Mouse (Mus musculus) urinary bladder, postnatal 14 days (tissue): Measurements from ENCODE around the gene Galp.
"Not testable (repeated sequence)": the region's sequence is repeated elsewhere in the genome, so short reads cannot be mapped to it uniquely, and the experiment has no call there.

Experiments used
- DNase-seq: peaks from one replicate; pipeline ENCODE4 v3.0.0; 2021; ENCODE audit warnings: low spot score

Galp gene

DNA sequence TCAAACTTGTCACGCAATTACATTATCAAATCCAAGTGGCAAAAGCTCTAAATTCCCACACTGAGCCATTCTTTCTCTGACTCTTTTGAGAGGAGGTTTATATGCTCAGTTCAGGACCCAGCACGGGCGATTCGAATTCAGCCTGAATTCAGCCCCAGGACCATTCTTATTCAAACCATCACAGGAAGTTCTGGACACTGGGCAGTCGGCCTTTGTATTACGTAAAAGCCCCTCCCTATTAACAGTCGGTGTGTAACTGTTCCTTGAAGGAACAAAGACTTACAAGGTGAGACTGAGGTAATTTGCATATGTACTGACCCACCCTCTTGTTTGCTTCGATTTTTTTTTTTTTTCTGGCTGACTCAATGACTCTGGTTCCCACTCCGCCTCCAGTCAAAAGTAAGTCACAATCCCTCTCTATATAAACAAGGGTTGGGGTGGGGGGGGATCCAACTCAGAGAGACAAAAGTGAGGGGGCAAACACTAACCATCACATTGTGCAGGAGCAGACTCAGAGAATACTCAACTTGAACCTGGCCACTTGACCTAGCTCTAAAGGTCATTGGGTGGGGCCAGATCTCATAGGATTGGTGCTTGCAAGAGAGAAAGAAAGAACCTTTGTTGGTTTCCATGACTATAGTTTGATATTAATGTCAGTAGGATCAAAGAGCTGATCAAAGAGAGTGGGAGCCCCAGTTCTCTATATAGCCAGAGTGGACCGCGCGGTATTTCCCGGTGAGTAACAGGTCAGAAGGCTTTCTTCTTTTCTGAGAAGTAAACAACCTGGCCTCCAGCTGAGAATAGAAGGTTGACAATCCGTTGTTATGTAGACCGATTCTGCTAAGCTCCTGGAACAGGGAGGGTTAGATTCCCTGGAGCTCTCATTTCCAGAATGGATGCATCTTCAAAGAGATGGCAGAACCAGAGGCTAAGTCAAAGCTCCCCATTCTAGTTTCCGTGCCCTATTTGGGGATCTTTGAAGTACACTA, 61.6 kb downstream of the Galp start:
- DNase-seq: no peak

DNA sequence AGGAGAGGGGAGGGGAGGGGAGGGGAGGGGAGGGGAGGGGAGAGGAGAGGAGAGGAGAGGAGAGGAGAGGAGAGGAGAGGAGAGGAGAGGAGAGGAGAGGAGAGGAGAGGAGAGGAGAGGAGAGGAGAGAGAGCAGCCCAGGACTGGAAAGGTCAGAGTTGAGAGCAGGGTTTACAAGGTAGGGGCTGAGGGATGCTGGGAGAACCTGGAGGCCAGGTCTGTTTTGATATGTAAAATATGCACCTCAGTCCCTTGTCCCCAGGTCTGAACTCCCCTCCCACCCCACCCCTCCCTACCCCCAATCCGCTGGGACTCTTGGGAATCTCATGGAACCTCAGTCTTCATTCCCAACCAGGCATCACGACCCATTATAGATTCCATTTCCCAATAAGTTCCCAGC, 63.1 kb downstream of the Galp start:
- not testable (repeated sequence) for DNase-seq

DNA sequence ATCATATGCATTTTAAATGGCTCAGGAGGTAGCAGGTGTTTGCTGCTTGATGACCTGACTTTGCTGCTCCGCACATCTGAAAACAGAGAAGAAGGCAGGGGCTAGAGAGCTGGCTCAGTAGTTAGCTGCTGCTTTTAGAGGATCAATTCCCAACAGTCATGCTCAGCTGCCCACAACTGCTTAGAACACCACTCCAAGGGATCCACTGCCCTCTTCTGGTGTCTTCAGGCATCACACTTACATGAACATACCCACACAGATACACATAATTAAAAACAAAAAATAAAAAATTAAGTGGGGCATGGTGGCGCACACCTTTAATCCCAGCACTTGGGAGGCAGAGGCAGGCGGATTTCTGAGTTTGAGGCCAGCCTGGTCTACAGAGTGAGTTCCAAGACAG, 65.2 kb downstream of the Galp start:
- no peak for DNase-seq

DNA sequence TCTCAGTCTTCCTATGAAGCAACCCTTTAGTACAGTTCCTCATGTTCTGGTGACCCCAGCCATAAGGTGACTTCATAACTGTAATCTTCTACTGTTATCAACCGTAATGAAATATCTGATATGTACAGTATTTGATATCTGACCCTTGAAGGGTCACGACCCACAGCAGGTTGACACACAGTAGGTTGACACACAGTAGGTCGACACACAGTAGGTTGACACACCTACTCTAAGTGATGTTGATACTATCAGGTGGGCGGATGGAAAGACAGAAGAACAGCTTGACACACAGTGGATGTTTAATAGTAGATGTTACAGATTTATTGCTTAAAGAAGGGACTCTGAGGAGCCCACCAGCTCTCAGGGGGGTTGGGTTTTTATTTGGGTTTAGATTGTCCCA, 66.1 kb downstream of the Galp start:
- no peak for DNase-seq

DNA sequence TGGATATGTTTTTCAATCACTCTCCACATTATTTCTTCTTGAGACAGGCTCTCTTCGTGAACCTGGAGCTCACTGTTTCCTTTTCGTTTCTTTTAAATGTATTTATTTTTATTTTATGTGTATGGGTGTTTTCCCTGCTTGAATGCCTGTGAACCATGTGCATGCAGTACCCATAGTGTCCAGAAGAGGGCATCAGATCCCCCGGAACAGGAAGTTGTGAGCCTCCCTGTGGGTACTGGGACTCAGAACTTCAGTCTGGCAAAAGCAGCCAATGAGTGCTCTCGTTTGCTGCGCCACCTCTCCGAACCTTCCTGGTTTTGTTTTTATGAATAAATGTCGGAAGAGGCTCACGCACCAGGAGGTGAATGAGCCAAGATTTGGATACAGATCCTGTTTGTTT, 68.8 kb downstream of the Galp start:
- peak; percentile 15 for DNase-seq
